Mouse (Mus musculus): ENCODE results near the gene Btbd16.

Btbd16 gene

DNA sequence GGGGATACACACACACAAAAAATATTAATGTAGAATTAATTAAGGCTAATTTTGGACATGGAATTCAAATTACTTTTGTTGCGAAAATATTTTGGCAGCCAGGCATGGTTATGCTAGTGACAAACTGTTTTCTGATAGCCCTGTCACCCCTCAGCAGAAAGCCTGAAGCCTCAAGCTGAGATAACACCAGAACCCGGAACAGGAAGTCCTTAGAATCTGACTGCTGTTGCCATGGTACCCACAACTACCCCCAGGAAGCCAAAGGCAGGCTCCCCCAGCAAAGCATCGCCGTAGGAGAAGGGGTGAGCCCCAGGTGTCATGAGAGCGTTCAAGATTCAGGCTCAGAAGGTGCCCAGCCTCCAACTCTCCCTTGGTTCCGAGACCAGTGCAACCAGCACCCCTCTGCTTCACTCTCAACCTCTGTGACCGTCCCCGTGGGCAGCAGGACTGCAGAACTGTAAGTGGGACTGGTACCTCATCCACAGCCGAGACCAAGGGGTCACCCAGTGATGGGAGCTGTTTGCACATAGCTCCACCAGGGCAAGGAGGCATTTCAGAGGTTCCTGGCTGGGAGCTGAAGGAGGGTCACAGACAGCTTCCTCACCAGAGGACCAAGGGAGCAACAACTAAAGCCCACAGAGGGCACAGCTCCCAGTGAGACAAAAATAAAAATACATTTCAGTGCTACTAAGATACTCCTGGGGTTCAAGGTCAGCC is at the start of gene Btbd16:
Btbd16 (plus strand) TSS at position 156 of the 717 bp plus-strand sequence.
- DNase-seq = no peak

GRCm38 (mm10) chr7:130726185-130726584 is 47.7 kb upstream of the Btbd16 start:
- DNase-seq = peak; percentile 73

GRCm38 (mm10) chr7:130726724-130727422 is 47.0 kb upstream of the Btbd16 start:
- no peak for DNase-seq

- DNase-seq = no peak
These were observed 46.3 kb upstream of the Btbd16 start for GRCm38 (mm10) chr7:130727560-130727959.

DNA sequence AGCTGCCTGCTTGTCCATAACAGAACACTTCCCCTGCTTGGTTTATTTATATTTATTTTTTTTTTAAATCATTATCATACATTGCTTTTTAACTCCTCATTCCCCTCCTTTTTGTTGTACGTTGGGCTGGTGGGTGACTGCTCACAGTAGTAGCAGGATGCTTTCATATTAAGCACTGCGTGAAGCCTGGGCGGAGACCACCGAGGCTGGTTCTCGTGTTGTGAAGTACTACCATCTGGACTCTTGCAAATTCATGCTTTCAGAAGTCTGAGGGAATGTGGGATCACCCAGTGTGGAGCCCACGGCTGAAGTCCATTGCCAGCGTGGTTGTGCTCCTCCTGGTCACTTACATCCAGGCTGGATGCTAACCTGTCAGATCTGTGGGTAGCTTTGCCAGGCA is 42.1 kb upstream of the Btbd16 start:
- no peak for DNase-seq

GRCm38 (mm10) chr7:130732908-130733307 is 41.0 kb upstream of the Btbd16 start:
- peak; percentile 41 for DNase-seq

DNA sequence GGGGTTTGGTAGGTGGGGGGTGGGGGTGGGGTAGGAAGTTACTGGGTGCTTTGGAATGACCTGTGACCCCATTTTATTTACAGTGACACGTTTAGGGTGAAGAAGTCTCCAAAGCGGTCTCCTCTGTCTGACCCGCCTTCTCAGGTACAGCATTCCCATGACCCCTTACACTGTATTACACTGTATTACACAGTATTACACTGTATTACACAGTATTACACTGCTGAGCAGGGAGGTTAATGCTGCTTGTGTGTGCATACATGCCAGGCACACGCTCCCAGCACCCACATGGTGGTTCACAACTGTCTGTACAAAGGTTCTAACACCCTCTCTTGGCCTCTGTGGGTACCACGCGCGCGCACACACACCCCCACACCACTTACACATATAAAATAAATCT is 40.4 kb upstream of the Btbd16 start:
- DNase-seq = no peak

GRCm38 (mm10) chr7:130734195-130734787 is 39.6 kb upstream of the Btbd16 start:
- no peak for DNase-seq

GRCm38 (mm10) chr7:130741099-130741498 is 32.8 kb upstream of the Btbd16 start:
- no peak for DNase-seq

DNA sequence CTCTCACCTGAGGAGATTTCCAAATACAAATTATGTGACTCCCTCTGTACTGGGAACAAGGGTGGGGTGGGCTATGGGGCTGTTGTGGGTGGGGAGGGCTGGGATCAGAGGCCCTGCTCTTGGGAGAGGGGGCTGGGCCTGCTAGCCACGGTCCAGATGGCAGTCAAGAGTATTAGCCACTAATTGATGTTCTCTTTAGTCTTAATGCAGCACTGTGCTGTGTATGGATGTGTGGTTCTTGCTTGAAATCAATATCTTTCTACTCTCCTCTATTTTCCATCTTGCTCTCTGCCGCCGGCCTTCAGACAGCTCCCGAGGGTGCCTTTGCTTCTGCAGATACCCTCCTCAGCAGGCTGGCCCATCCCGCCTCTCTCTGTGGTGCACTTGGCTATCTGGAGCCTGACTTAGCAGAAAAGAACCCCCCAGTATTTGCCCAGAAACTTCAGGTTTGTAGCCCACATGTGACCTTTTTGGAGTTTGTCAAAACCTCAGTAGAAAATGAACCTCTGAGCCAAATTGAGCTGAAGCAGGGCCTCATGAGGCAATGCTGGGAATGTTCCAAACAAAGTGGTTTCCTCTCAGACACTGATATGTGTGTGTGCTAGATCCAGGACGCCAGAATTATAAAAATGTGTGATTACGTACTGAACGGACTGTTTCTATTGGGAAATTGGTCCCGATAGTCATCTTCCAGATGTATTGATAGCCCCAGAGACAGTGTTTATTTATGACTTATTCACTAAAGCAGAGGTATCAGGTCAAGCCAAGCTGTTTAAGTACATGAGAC is 30.4 kb upstream of the Btbd16 start:
- DNase-seq = no peak

GRCm38 (mm10) chr7:130749165-130749564 is 24.7 kb upstream of the Btbd16 start:
- no peak for DNase-seq

- DNase-seq = peak; percentile 41
These were observed 22.9 kb upstream of the Btbd16 start for GRCm38 (mm10) chr7:130750752-130751490.

GRCm38 (mm10) chr7:130751678-130752077 is 22.2 kb upstream of the Btbd16 start:
- no peak for DNase-seq

DNA sequence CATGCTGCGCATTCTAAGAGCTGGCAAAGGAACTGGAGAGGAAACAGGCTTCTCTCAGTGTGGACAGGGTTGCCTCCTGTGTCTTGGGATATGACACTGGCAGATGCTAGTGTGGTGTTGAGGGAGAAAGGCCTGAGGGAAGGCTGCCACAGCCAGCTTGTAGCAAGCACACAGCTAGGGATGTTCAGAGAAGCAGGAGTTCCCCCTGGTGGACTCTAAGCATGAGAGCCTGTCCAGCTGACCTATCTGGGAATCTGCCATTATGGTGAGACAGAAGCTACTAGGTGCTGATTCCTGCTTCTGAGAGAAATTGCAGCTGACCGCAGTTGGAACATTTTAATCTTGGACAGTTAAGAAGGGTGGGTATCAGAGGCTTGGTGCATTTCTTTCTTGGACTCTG is 19.1 kb upstream of the Btbd16 start:
- no peak for DNase-seq

DNA sequence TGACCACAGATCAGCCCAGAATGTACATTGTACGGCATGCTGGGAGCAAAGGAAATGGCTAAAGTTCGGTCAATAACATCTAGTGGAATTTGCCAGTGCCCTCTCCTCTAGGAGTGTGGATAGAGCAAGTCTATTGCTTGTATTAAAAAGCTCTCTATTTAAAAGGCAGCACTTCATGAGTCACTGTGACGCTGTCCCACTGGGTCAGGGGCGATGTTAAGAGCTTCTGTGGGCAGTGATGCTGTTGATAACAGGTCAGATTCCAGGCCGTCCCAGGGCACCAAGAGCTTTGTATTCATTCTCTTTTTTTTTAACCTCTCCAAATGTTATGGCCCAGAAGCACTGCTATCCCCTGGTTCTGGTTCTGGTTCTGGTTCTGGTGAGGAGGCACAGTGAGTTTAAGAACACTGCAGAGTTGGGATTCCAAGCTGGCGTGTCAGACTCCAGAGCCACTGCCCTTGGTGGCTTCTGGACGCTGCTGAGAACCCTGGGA is 17.5 kb upstream of the Btbd16 start:
- no peak for DNase-seq

GRCm38 (mm10) chr7:130757326-130757865 is 16.5 kb upstream of the Btbd16 start:
- no peak for DNase-seq

- peak; percentile 69 for DNase-seq
These were observed 11.6 kb upstream of the Btbd16 start for GRCm38 (mm10) chr7:130762071-130762897.

GRCm38 (mm10) chr7:130764160-130764559 is 9.7 kb upstream of the Btbd16 start:
- DNase-seq = no peak

DNA sequence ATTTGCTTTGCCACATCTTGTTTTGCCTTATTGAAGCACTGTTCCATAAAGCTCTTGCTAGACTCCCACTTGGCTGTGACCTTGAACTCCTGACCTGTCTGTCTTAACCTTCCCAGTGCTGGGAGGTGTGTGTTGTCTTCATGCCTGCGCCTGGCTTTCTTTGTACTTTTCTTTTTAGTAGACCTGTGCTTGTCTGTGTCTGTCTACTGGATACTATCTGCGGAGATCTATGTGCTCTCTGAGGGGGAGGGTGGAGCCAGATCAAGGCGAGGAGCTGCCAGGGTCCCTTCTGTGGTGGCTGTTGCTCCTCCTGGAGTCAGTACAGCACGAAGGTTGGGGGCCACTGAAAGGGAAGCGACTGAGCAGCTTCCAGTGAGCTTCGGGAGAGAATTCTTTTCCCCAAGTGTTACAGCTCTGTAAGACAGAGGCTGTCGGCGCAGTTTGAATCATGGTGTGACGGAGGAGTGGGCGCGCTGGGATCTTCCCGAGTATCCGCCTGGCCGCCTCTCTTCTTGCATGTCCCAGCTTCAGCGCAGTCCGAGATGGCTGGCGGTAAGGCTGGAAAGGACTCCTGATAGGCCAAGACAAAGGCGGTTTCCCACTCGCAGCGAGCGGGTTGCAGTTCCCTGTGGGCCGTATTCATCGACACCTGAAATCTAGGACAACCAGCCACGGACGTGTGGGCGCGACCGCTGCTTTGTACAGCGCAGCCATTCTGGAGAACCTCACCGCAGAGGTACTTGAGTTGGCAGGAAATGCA is 7.3 kb upstream of the Btbd16 start:
- no peak for DNase-seq

- DNase-seq = no peak
These were observed 5.7 kb upstream of the Btbd16 start for GRCm38 (mm10) chr7:130768151-130768550.
